Mouse (Mus musculus) liver, embryonic 14.5 days (tissue): ENCODE results near the gene Lhx2.

Experiments used
- CTCF ChIP-seq: IDR thresholded peaks from 2 replicates; pipeline ENCODE4 v1.5.1; 2016; ENCODE audit warnings: antibody characterized with exemption, low read depth, control low read depth
- EP300 ChIP-seq: IDR thresholded peaks from 2 replicates; pipeline ENCODE4 v1.6.1; 2016; ENCODE audit warnings: antibody characterized with exemption, low read depth

- TF ChIP-seq CTCF (no peak), EP300 (no peak)
These were observed 43.1 kb upstream of the Lhx2 start for GRCm38 (mm10) chr2:38295939-38296338.
